9 mouse cellular contexts compared by ENCODE assay signal in genomic region chr5:28388184-28388583, GRCm38 (mm10).
A peak's percentile ranks its signal among the peaks of the same experiment; 100 is the strongest.
DNase-seq lines count a peak whose midpoint lies in the region; ATAC-seq and TF ChIP-seq lines count a peak whose summit lies in the region.
"Had no signal": no experiment of that assay in that cellular context is flagged by ENCODE, and none has a peak within 500 bp of the region (broad histone marks: within the 10 kb centered on the region; RNA-seq: fewer than 3 reads in every experiment).

No protein-coding gene starts in this region.

- H3K9me3 ChIP-seq in kidney, embryonic 16.5 days (ENCODE audit: low read length): no peaks in the 10 kb centered on the region
- H3K9me3 ChIP-seq in stomach, postnatal 0 days (ENCODE audit: control insufficient read depth, low read length): no peaks in the 10 kb centered on the region
- H3K9me3 ChIP-seq: embryonic facial prominence, embryonic 13.5 days had no signal

- no peaks in the 10 kb centered on the region for H3K4me1 ChIP-seq in kidney, embryonic 16.5 days (ENCODE audit: insufficient read depth, low read length)
- H3K4me1 ChIP-seq in stomach, postnatal 0 days (replicated peaks; ENCODE audit: control insufficient read depth, insufficient read depth): no peaks in the 10 kb centered on the region
- H3K4me1 ChIP-seq: embryonic facial prominence, embryonic 13.5 days had no signal

- H3K4me2 ChIP-seq in kidney, embryonic 16.5 days (replicated peaks; ENCODE audit: low read depth, low read length): no peak overlapping the region
- H3K4me2 ChIP-seq in stomach, postnatal 0 days (replicated peaks; ENCODE audit: low read depth): no peak overlapping the region
- H3K4me2 ChIP-seq: embryonic facial prominence, embryonic 13.5 days had no signal

- 56% methylated on average over 3 of the region's 3 CpGs for WGBS in kidney, embryonic 16.5 days
- WGBS in stomach, postnatal 0 days: 45% methylated on average over 3 of the region's 3 CpGs

- TF ChIP-seq CTCF in gastrocnemius, adult 2 months (IDR thresholded peaks at IDR 0.05): peak; percentile 84
- TF ChIP-seq CTCF in stomach, postnatal 0 days (IDR thresholded peaks at IDR 0.05; ENCODE audit: low read depth): peak; percentile 86

- intact Hi-C loops in gastrocnemius, adult 2 months (cut with DNase I): loop anchor here (1.0 kb wide), 1 partner anchor 94 kb away; no protein-coding TSS in a partner anchor

- no peak for TF ChIP-seq EP300 in stomach, postnatal 0 days (optimal IDR thresholded peaks at IDR 0.05)

- DNase-seq in kidney, adult 18-20 months: peak; percentile 57
- DNase-seq in MN1 (ENCODE audit: low spot score): peak; percentile 63
- peak; percentile 78 for DNase-seq in cerebellum, adult 8-10 months
- DNase-seq in gastrocnemius, adult 2 months: peak; percentile 65
- peak; percentile 60 to 71 for DNase-seq in layer of hippocampus, postnatal 10 days (ENCODE audit: low spot score in 2 of 2)
- peak; percentile 63 for DNase-seq in mesoderm, embryonic 11.5 days (ENCODE audit: low read depth, low spot score)
- peak; percentile 67 for DNase-seq in stomach, postnatal 0 days (ENCODE audit: low spot score)

- H3K4me3 ChIP-seq in kidney, embryonic 16.5 days (ENCODE audit: low read length): no peak overlapping the region
- no peak overlapping the region for H3K4me3 ChIP-seq in gastrocnemius, adult 2 months
- no peak overlapping the region for H3K4me3 ChIP-seq in stomach, postnatal 0 days (ENCODE audit: low read depth, low read length)
- H3K4me3 ChIP-seq: embryonic facial prominence, embryonic 13.5 days had no signal

- no peak overlapping the region for H3K9ac ChIP-seq in kidney, embryonic 16.5 days (replicated peaks; ENCODE audit: low read length)
- H3K9ac ChIP-seq in stomach, postnatal 0 days (ENCODE audit: low read length): no peak overlapping the region
- H3K9ac ChIP-seq: embryonic facial prominence, embryonic 13.5 days had no signal

- no peak overlapping the region for H3K27ac ChIP-seq in kidney, embryonic 16.5 days (ENCODE audit: low read length)
- no peak overlapping the region for H3K27ac ChIP-seq in gastrocnemius, adult 2 months
- no peak overlapping the region for H3K27ac ChIP-seq in stomach, postnatal 0 days (replicated peaks)

- no peak for ATAC-seq in kidney, embryonic 16.5 days (ENCODE audit: low FRiP score, low TSS enrichment)
- no peak for ATAC-seq in stomach, postnatal 0 days (ENCODE audit: low FRiP score, low TSS enrichment)

- H3K36me3 ChIP-seq in kidney, embryonic 16.5 days (ENCODE audit: insufficient read depth, low read length): peaks cover 38% of the 10 kb centered on the region
- peaks cover 20% of the 10 kb centered on the region for H3K36me3 ChIP-seq in stomach, postnatal 0 days (ENCODE audit: control insufficient read depth, insufficient read depth, low read length)

- no peaks in the 10 kb centered on the region for H3K27me3 ChIP-seq in kidney, embryonic 16.5 days (ENCODE audit: insufficient read depth, low read length)
- no peaks in the 10 kb centered on the region for H3K27me3 ChIP-seq in stomach, postnatal 0 days (ENCODE audit: control insufficient read depth, insufficient read depth, low read length)
- H3K27me3 ChIP-seq: embryonic facial prominence, embryonic 13.5 days had no signal
